Mouse (Mus musculus) neural tube, embryonic 13.5 days (tissue): ENCODE results near the gene Gm1123. TPM values are rescaled to one million over a fixed set of nuclear protein-coding genes. Genes with fewer than 3 reads are reported as not detected.

Experiments used
- ATAC-seq: fragments of 200-750 bp; cut with Nextera tagmentation; 2 replicates; pipeline ENCODE4 v1.8.0; 2017; ENCODE audit warnings: low read depth, mild to moderate bottlenecking, moderate TSS enrichment, moderate library complexity
- H3K27ac ChIP-seq: fragments of 300-500 bp; sonication (generic); replicated peaks from 2 replicates; pipeline ENCODE4 v1.5.1; 2015; ENCODE audit warnings: moderate library complexity, mild to moderate bottlenecking, inconsistent platforms
- H3K27me3 ChIP-seq: fragments of 300-500 bp; sonication (generic); 2 replicates; pipeline ENCODE4 v1.6.1; 2015; ENCODE audit warnings: mild to moderate bottlenecking, inconsistent platforms
- H3K36me3 ChIP-seq: fragments of 300-500 bp; sonication (generic); 2 replicates; pipeline ENCODE4 v1.6.1; 2015; ENCODE audit warnings: mild to moderate bottlenecking, inconsistent platforms
- H3K4me1 ChIP-seq: fragments of 300-500 bp; sonication (generic); replicated peaks from 2 replicates; pipeline ENCODE4 v1.6.1; 2015; ENCODE audit warnings: inconsistent platforms
- H3K4me2 ChIP-seq: fragments of 300-500 bp; sonication (generic); 2 replicates; pipeline ENCODE4 v1.6.1; 2015; ENCODE audit warnings: inconsistent platforms, mild to moderate bottlenecking, moderate library complexity
- H3K4me3 ChIP-seq: fragments of 300-500 bp; sonication (generic); 2 replicates; pipeline ENCODE4 v1.5.1; 2015; ENCODE audit warnings: mild to moderate bottlenecking, inconsistent platforms
- H3K9ac ChIP-seq: fragments of 300-500 bp; sonication (generic); 2 replicates; pipeline ENCODE4 v1.6.1; 2015; ENCODE audit warnings: moderate library complexity, mild to moderate bottlenecking, inconsistent platforms
- H3K9me3 ChIP-seq: fragments of 300-500 bp; sonication (generic); 2 replicates; pipeline ENCODE4 v1.6.1; 2016; ENCODE audit warnings: inconsistent platforms
- WGBS: fragments of 180-500 bp; shearing (Covaris S2); methylation state at CpG from one replicate; pipeline ENCODE4 v1.1.7; 2015; 5-methylcytosine and 5-hydroxymethylcytosine counted together
- polyA plus RNA-seq: library from polyadenylated mRNA; unstranded; fragments of >200 nt; fragmentation: Nextera tagmentation; extraction: Ambion mirVana; gene quantifications from 2 replicates; pipeline ENCODE4 v1.2.1, GENCODE M21; 2015

Gm1123 gene
- polyA plus RNA-seq, 1 experiment from 2014 or later: 0.13 TPM

GRCm38 (mm10) chr9:98994103-98994502 is 41.4 kb downstream of the Gm1123 start:
- Histone ChIP-seq H3K4me2 (no peak overlapping the region), H3K27ac (no peak overlapping the region), H3K9ac (no peak overlapping the region), H3K4me1 (no peaks in the 10 kb centered on the region), H3K27me3 (no peaks in the 10 kb centered on the region), H3K36me3 (peaks cover 39% of the 10 kb centered on the region), H3K4me3 (no peak overlapping the region), H3K9me3 (no peaks in the 10 kb centered on the region)
- 94% methylated on average over 4 of the region's 4 CpGs for WGBS
- no peak for ATAC-seq

DNA sequence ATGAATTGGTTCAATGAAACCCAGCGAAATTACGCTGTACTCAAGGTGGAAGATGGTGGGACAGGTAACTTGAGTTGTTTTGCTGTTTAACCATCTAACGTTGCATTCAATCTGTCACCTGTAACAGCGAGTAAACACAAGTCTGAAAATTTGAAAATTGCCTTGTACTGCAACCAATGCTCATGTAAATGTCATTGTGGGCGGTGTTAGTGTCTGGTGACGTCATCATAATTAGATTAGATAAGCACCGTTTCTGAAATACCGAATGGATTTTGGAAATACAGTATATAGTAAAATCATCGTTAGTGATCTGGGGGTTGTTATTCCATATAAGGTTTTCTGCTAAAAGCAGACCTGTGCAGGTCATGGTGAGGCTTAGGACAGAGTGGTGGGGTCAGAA is 48.4 kb downstream of the Gm1123 start:
- Histone ChIP-seq H3K9ac (peak overlapping the region; percentile 89), H3K36me3 (no peaks in the 10 kb centered on the region), H3K27me3 (peaks cover 15% of the 10 kb centered on the region), H3K4me1 (peaks cover 29% of the 10 kb centered on the region), H3K4me3 (peak overlapping the region; percentile 84), H3K4me2 (peak overlapping the region; percentile 72), H3K27ac (no peak overlapping the region; the same call in 1 of the 2 replicates), H3K9me3 (no peaks in the 10 kb centered on the region)
- no peak for ATAC-seq
- 58% methylated on average over 9 of the region's 9 CpGs for WGBS

- peak; percentile 67 for ATAC-seq
- WGBS: under 1% methylated on average over 44 of the region's 50 CpGs
Measured at GRCm38 (mm10) chr9:98986476-98987096, 48.9 kb downstream of the Gm1123 start.

GRCm38 (mm10) chr9:98985800-98986475 is 49.6 kb downstream of the Gm1123 start, which contains the start of gene Faim:
Gene Faim, plus strand, starts transcription at chr9:98986373.
- peaks cover 17% of the 10 kb centered on the region for H3K27me3 ChIP-seq
- H3K4me3 ChIP-seq: peak within 1 kb of the TSS; percentile 84
- peak; percentile 97 for ATAC-seq
- peaks cover 29% of the 10 kb centered on the region for H3K4me1 ChIP-seq
- H3K27ac ChIP-seq: peak within 1 kb of the TSS; percentile 75
- no peaks in the 10 kb centered on the region for H3K9me3 ChIP-seq
- 2% methylated on average over 45 of the region's 45 CpGs for WGBS
- H3K36me3 ChIP-seq: no peaks in the 10 kb centered on the region
- peak within 1 kb of the TSS; percentile 89 for H3K9ac ChIP-seq
- peak within 1 kb of the TSS; percentile 72 for H3K4me2 ChIP-seq

More at GRCm38 (mm10) chr9:98986476-98987096, 48.9 kb downstream of the Gm1123 start:
- H3K9ac ChIP-seq: peak overlapping the region; percentile 89
- H3K36me3 ChIP-seq: no peaks in the 10 kb centered on the region
- no peaks in the 10 kb centered on the region for H3K9me3 ChIP-seq
- peak overlapping the region; percentile 75 for H3K27ac ChIP-seq
- peak overlapping the region; percentile 84 for H3K4me3 ChIP-seq
- peaks cover 17% of the 10 kb centered on the region for H3K27me3 ChIP-seq
- H3K4me2 ChIP-seq: peak overlapping the region; percentile 72
- peaks cover 29% of the 10 kb centered on the region for H3K4me1 ChIP-seq

GRCm38 (mm10) chr9:98979431-98980416 is 55.8 kb downstream of the Gm1123 start:
- peak overlapping the region; percentile 54 for H3K4me2 ChIP-seq
- 4% methylated on average over 29 of the region's 29 CpGs for WGBS
- H3K4me3 ChIP-seq: peak overlapping the region; percentile 25
- H3K36me3 ChIP-seq: no peaks in the 10 kb centered on the region
- H3K27ac ChIP-seq: no peak overlapping the region
- H3K9me3 ChIP-seq: no peaks in the 10 kb centered on the region
- H3K9ac ChIP-seq: peak overlapping the region; percentile 44; the same call in 1 of the 2 replicates
- H3K4me1 ChIP-seq: peaks cover 22% of the 10 kb centered on the region
- H3K27me3 ChIP-seq: peaks cover 57% of the 10 kb centered on the region
- ATAC-seq: peak; percentile 87

GRCm38 (mm10) chr9:98976520-98976919 is 59.0 kb downstream of the Gm1123 start:
- Histone ChIP-seq H3K27ac (no peak overlapping the region), H3K9me3 (no peaks in the 10 kb centered on the region), H3K4me2 (no peak overlapping the region), H3K27me3 (peaks cover 72% of the 10 kb centered on the region), H3K4me3 (no peak overlapping the region), H3K4me1 (peaks cover 16% of the 10 kb centered on the region), H3K9ac (no peak overlapping the region), H3K36me3 (no peaks in the 10 kb centered on the region)
- ATAC-seq: no peak
- 43% methylated on average over 5 of the region's 5 CpGs for WGBS

GRCm38 (mm10) chr9:98976081-98976480 is 59.4 kb downstream of the Gm1123 start:
- peaks cover 76% of the 10 kb centered on the region for H3K27me3 ChIP-seq
- no peak for ATAC-seq
- H3K4me1 ChIP-seq: peaks cover 16% of the 10 kb centered on the region
- no peak overlapping the region for H3K4me3 ChIP-seq
- no peak overlapping the region for H3K4me2 ChIP-seq
- no peaks in the 10 kb centered on the region for H3K36me3 ChIP-seq
- no peak overlapping the region for H3K9ac ChIP-seq
- no peak overlapping the region for H3K27ac ChIP-seq
- 91% methylated on average over 1 of the region's 1 CpGs for WGBS
- no peaks in the 10 kb centered on the region; the same call in 1 of the 2 replicates for H3K9me3 ChIP-seq

DNA sequence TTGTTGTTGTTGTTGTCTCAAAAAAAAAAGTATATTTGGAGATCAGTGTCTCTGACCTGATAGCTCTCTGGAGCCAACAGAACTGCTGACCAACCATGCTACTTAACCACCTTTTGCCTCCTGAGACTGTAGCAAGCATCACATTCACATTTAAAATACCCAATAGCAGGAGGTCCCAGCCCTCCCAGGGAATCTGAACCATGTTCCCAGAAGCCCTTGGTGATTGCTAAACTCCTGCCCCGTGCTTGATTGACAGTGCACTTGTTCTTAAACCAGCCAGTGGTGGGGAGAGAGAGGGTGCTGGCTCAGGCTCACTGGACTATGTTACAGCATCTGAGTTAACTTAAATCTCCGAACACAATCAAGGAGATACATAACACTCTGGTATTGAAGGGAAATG is 60.6 kb downstream of the Gm1123 start:
- ATAC-seq: no peak
- Histone ChIP-seq H3K36me3 (no peaks in the 10 kb centered on the region), H3K4me1 (peaks cover 13% of the 10 kb centered on the region), H3K4me2 (no peak overlapping the region), H3K27ac (no peak overlapping the region), H3K9ac (no peak overlapping the region), H3K27me3 (peaks cover 88% of the 10 kb centered on the region), H3K9me3 (no peaks in the 10 kb centered on the region; the same call in 1 of the 2 replicates), H3K4me3 (no peak overlapping the region)
- 39% methylated on average over 2 of the region's 2 CpGs for WGBS

- Histone ChIP-seq H3K27ac (no peak overlapping the region), H3K27me3 (peaks cover 95% of the 10 kb centered on the region), H3K4me2 (peak overlapping the region; percentile 52), H3K9me3 (no peaks in the 10 kb centered on the region; the same call in 1 of the 2 replicates), H3K9ac (no peak overlapping the region), H3K36me3 (no peaks in the 10 kb centered on the region), H3K4me3 (no peak overlapping the region), H3K4me1 (peaks cover 9% of the 10 kb centered on the region)
- ATAC-seq: no peak
- WGBS: 2% methylated on average over 7 of the region's 7 CpGs
Measured at GRCm38 (mm10) chr9:98973561-98973960, 62.0 kb downstream of the Gm1123 start.

DNA sequence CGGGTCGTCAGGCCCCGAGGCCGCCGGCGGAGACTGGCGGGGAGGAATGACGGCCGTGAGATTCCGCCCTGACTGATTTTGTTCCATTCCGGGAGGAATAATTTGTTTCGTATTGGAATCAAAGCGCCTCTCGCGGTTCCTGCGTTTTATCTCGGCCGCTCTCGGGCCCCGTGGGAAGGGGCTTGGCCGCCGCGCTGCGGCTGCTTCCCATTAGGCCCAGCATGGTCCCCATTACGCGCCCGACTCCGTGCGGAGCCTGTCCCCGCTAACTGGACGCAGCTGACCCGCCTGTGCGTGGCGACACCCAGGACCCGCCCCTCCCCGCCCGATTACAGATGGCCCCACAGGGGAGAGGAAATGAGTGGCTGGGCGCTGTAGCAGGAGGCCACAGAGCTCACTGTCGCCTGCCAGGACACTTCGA is 62.4 kb downstream of the Gm1123 start:
- Histone ChIP-seq H3K4me1 (peaks cover 9% of the 10 kb centered on the region), H3K9ac (0 out of 2 replicates have a peak overlapping the region, but pooled peaks have one; percentile 23), H3K27me3 (peaks cover 98% of the 10 kb centered on the region), H3K27ac (no peak overlapping the region), H3K9me3 (no peaks in the 10 kb centered on the region; the same call in 1 of the 2 replicates), H3K4me3 (peak overlapping the region; percentile 29), H3K4me2 (peak overlapping the region; percentile 52), H3K36me3 (no peaks in the 10 kb centered on the region)
- ATAC-seq: peak; percentile 40; the same call in 1 of the 2 replicates
- WGBS: under 1% methylated on average over 40 of the region's 40 CpGs

DNA sequence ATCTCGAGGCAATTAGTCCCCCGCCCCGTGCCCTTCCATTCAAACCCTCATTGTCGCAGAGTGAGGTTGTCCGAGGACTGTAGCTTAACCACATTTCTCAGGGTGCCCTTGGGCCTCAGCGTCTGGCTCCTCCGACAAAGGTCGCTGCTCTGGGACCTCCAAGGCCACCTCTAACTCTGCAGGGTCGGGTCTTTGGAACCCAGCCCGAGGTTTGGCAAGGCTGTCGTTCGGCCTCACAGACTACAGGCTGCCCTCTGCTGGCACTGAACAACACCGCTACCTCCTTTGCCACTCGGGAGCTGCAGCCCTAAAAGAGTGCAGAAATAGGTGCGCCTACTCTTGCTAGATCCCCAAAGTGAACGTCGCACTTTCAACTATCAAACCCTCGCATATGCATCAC is 70.4 kb downstream of the Gm1123 start:
- Histone ChIP-seq H3K36me3 (no peaks in the 10 kb centered on the region), H3K9me3 (no peaks in the 10 kb centered on the region), H3K4me3 (no peak overlapping the region), H3K4me2 (0 out of 2 replicates have a peak overlapping the region, but pooled peaks have one; percentile 6), H3K27ac (no peak overlapping the region), H3K9ac (no peak overlapping the region), H3K27me3 (peaks cover 99% of the 10 kb centered on the region), H3K4me1 (no peaks in the 10 kb centered on the region; the same call in 1 of the 2 replicates)
- WGBS: 1% methylated on average over 18 of the region's 18 CpGs
- no peak for ATAC-seq
